13 mouse cellular contexts compared by ENCODE assay signal in genomic region chr11:120500357-120500756, GRCm38 (mm10). TPM values are rescaled to one million over a fixed set of nuclear protein-coding genes. Genes with fewer than 3 reads are reported as not detected.
DNase-seq lines count a peak whose midpoint lies in the region; ATAC-seq and TF ChIP-seq lines count a peak whose summit lies in the region.
"Had no signal": no experiment of that assay in that cellular context is flagged by ENCODE, and none has a peak within 500 bp of the region (broad histone marks: within the 10 kb centered on the region; RNA-seq: fewer than 3 reads in every experiment).

No protein-coding gene starts in this region.

- DNase-seq in urinary bladder, adult 18-20 months (ENCODE audit: low spot score in 2 of 2), result peak; percentile 82 to 90
- DNase-seq in urinary bladder, postnatal 10 days (ENCODE audit: low spot score), result no peak
- DNase-seq in lung, postnatal 0 days (ENCODE audit: low spot score), result peak; percentile 71
- DNase-seq in urinary bladder, postnatal 36 days (ENCODE audit: low spot score in 2 of 2), result peak; percentile 88 to 89
- DNase-seq in hindbrain, postnatal 0 days (ENCODE audit: low spot score), result no peak
- DNase-seq in left cerebral cortex, postnatal 14 days (ENCODE audit: low spot score in 2 of 2), result no peak
- DNase-seq in cerebellum, adult 9-11 months, result no peak
- DNase-seq: layer of hippocampus, adult 9-11 months; right cerebral cortex, postnatal 14 days had no signal

- TF ChIP-seq CTCF in lung, postnatal 0 days (IDR thresholded peaks at IDR 0.05), result no peak
- no peak for TF ChIP-seq CTCF in hindbrain, postnatal 0 days (IDR thresholded peaks at IDR 0.05; ENCODE audit: low read depth)

- peak overlapping the region; percentile 63; the same call in 1 of the 2 replicates for H3K27ac ChIP-seq in kidney, embryonic 16.5 days (ENCODE audit: low read length)
- H3K27ac ChIP-seq in lung, postnatal 0 days (ENCODE audit: low read length), result peak overlapping the region; percentile 55
- no peak overlapping the region for H3K27ac ChIP-seq in hindbrain, postnatal 0 days
- H3K27ac ChIP-seq: forebrain, embryonic 15.5 days; heart, embryonic 10.5 days; liver, embryonic 15.5 days had no signal

- no peak overlapping the region for H3K9ac ChIP-seq in kidney, embryonic 16.5 days (replicated peaks; ENCODE audit: low read length)
- H3K9ac ChIP-seq in lung, postnatal 0 days (replicated peaks; ENCODE audit: low read depth), result no peak overlapping the region
- no peak overlapping the region for H3K9ac ChIP-seq in hindbrain, postnatal 0 days (replicated peaks; ENCODE audit: low read length)
- H3K9ac ChIP-seq: forebrain, embryonic 15.5 days; liver, embryonic 15.5 days had no signal

- intact Hi-C loops in left cerebral cortex, postnatal 14 days (cut with DNase I), result no loop called here

- no peak overlapping the region for H3K4me3 ChIP-seq in kidney, embryonic 16.5 days (ENCODE audit: low read length)
- H3K4me3 ChIP-seq in lung, postnatal 0 days (ENCODE audit: low read depth, low read length), result no peak overlapping the region
- H3K4me3 ChIP-seq in hindbrain, postnatal 0 days (ENCODE audit: low read length), result no peak overlapping the region
- H3K4me3 ChIP-seq: forebrain, embryonic 15.5 days; heart, embryonic 10.5 days; liver, embryonic 15.5 days had no signal

- peaks cover 5% of the 10 kb centered on the region; the same call in 1 of the 2 replicates for H3K4me1 ChIP-seq in kidney, embryonic 16.5 days (ENCODE audit: insufficient read depth, low read length)
- no peaks in the 10 kb centered on the region for H3K4me1 ChIP-seq in lung, postnatal 0 days (ENCODE audit: insufficient read depth, low read depth, low read length)
- H3K4me1 ChIP-seq in hindbrain, postnatal 0 days (ENCODE audit: insufficient read depth, low read length), result no peaks in the 10 kb centered on the region
- H3K4me1 ChIP-seq: forebrain, embryonic 15.5 days had no signal

- no peak overlapping the region for H3K4me2 ChIP-seq in kidney, embryonic 16.5 days (replicated peaks; ENCODE audit: low read depth, low read length)
- no peak overlapping the region for H3K4me2 ChIP-seq in lung, postnatal 0 days (replicated peaks; ENCODE audit: low read depth, low read length)
- no peak overlapping the region for H3K4me2 ChIP-seq in hindbrain, postnatal 0 days (ENCODE audit: low read depth, low read length)
- H3K4me2 ChIP-seq: forebrain, embryonic 15.5 days; liver, embryonic 15.5 days had no signal

- H3K36me3 ChIP-seq in kidney, embryonic 16.5 days (ENCODE audit: insufficient read depth, low read length), result peaks cover 27% of the 10 kb centered on the region
- H3K36me3 ChIP-seq in lung, postnatal 0 days (ENCODE audit: insufficient read depth, low read length), result peaks cover 27% of the 10 kb centered on the region; the same call in 1 of the 2 replicates
- peaks cover 29% of the 10 kb centered on the region for H3K36me3 ChIP-seq in hindbrain, postnatal 0 days (ENCODE audit: insufficient read depth, low read length)

- H3K27me3 ChIP-seq in kidney, embryonic 16.5 days (ENCODE audit: insufficient read depth, low read length), result no peaks in the 10 kb centered on the region
- H3K27me3 ChIP-seq in lung, postnatal 0 days (replicated peaks; ENCODE audit: insufficient read depth, low read length), result no peaks in the 10 kb centered on the region
- no peaks in the 10 kb centered on the region for H3K27me3 ChIP-seq in hindbrain, postnatal 0 days (ENCODE audit: insufficient read depth, low read length)
- H3K27me3 ChIP-seq: forebrain, embryonic 15.5 days had no signal

- ATAC-seq in kidney, embryonic 16.5 days (ENCODE audit: low FRiP score, low TSS enrichment), result peak; percentile 88
- ATAC-seq in lung, postnatal 0 days, result peak; percentile 85
- ATAC-seq in hindbrain, postnatal 0 days, result no peak
- ATAC-seq: forebrain, embryonic 15.5 days had no signal

- H3K9me3 ChIP-seq in kidney, embryonic 16.5 days (ENCODE audit: low read length), result no peaks in the 10 kb centered on the region
- H3K9me3 ChIP-seq in lung, postnatal 0 days (ENCODE audit: low read length), result no peaks in the 10 kb centered on the region
- H3K9me3 ChIP-seq in hindbrain, postnatal 0 days (ENCODE audit: low read length), result no peaks in the 10 kb centered on the region
- H3K9me3 ChIP-seq: forebrain, embryonic 15.5 days; heart, embryonic 10.5 days; liver, embryonic 15.5 days had no signal

- WGBS in kidney, embryonic 16.5 days, result 34% methylated on average over 3 of the region's 3 CpGs
- WGBS in lung, postnatal 0 days, result 9% methylated on average over 3 of the region's 3 CpGs
- 33% methylated on average over 3 of the region's 3 CpGs for WGBS in hindbrain, postnatal 0 days

- TF ChIP-seq EP300 in lung, postnatal 0 days (IDR thresholded peaks at IDR 0.05), result no peak

RNA-seq across cellular contexts. Expression of gene Slc25a10, which starts 8.7 kb away (rescaled TPM):
- polyA plus RNA-seq in kidney, embryonic 16.5 days (2015; fragmentation: Nextera tagmentation; extraction: Ambion mirVana), result 120 and 123 TPM in 2 replicates
- polyA plus RNA-seq in lung, postnatal 0 days (2015; fragmentation: Nextera tagmentation; extraction: Ambion mirVana), result 75.4 and 83.4 TPM in 2 replicates
- 41.3 and 52.5 TPM in 2 replicates for total RNA-seq in hindbrain, postnatal 0 days (2014; rRNA removed)
- polyA plus RNA-seq in hindbrain, postnatal 0 days (2015; fragmentation: Nextera tagmentation; extraction: Ambion mirVana), result 28.0 and 28.8 TPM in 2 replicates
- total RNA-seq in left cerebral cortex, postnatal 14 days (2021), result 10 to 100 TPM; 19.2 to 22.3 TPM

RNA-seq across cellular contexts. Expression of gene Mrpl12, which starts 15.9 kb away (rescaled TPM):
- polyA plus RNA-seq in kidney, embryonic 16.5 days (2015; fragmentation: Nextera tagmentation; extraction: Ambion mirVana), result 176 and 177 TPM in 2 replicates
- polyA plus RNA-seq in lung, postnatal 0 days (2015; fragmentation: Nextera tagmentation; extraction: Ambion mirVana), result 60.6 and 67.7 TPM in 2 replicates
- total RNA-seq in hindbrain, postnatal 0 days (2014; rRNA removed), result 37.5 and 52.4 TPM in 2 replicates
- polyA plus RNA-seq in hindbrain, postnatal 0 days (2015; fragmentation: Nextera tagmentation; extraction: Ambion mirVana), result 147 and 155 TPM in 2 replicates
- 10 to 100 TPM; 74.6 to 78.2 TPM for total RNA-seq in left cerebral cortex, postnatal 14 days (2021)

RNA-seq across cellular contexts. Expression of gene Gcgr, which starts 30.1 kb away (rescaled TPM):
- polyA plus RNA-seq in kidney, embryonic 16.5 days (2015; fragmentation: Nextera tagmentation; extraction: Ambion mirVana), result 4.7 and 5.5 TPM in 2 replicates
- 0.61 and 0.76 TPM in 2 replicates for polyA plus RNA-seq in lung, postnatal 0 days (2015; fragmentation: Nextera tagmentation; extraction: Ambion mirVana)
- 0.99 and 3.1 TPM in 2 replicates for total RNA-seq in hindbrain, postnatal 0 days (2014; rRNA removed)
- 1.0 TPM in 2 replicates for polyA plus RNA-seq in hindbrain, postnatal 0 days (2015; fragmentation: Nextera tagmentation; extraction: Ambion mirVana)
- under 1 TPM; 0.17 to 0.18 TPM for total RNA-seq in left cerebral cortex, postnatal 14 days (2021)

RNA-seq across cellular contexts. Expression of gene Arl16, which starts 33.0 kb away (rescaled TPM):
- 46.5 and 50.4 TPM in 2 replicates for polyA plus RNA-seq in kidney, embryonic 16.5 days (2015; fragmentation: Nextera tagmentation; extraction: Ambion mirVana)
- polyA plus RNA-seq in lung, postnatal 0 days (2015; fragmentation: Nextera tagmentation; extraction: Ambion mirVana), result 29.8 and 33.4 TPM in 2 replicates
- total RNA-seq in hindbrain, postnatal 0 days (2014; rRNA removed), result 67.2 and 113 TPM in 2 replicates
- polyA plus RNA-seq in hindbrain, postnatal 0 days (2015; fragmentation: Nextera tagmentation; extraction: Ambion mirVana), result 71.2 and 73.0 TPM in 2 replicates
- 10 to 100 TPM; 59.5 to 60.1 TPM for total RNA-seq in left cerebral cortex, postnatal 14 days (2021)

RNA-seq across cellular contexts. Expression of gene Ccdc137, which starts 42.4 kb away (rescaled TPM):
- polyA plus RNA-seq in kidney, embryonic 16.5 days (2015; fragmentation: Nextera tagmentation; extraction: Ambion mirVana), result 40.6 and 43.9 TPM in 2 replicates
- 16.5 and 21.1 TPM in 2 replicates for polyA plus RNA-seq in lung, postnatal 0 days (2015; fragmentation: Nextera tagmentation; extraction: Ambion mirVana)
- 10.4 and 15.4 TPM in 2 replicates for total RNA-seq in hindbrain, postnatal 0 days (2014; rRNA removed)
- polyA plus RNA-seq in hindbrain, postnatal 0 days (2015; fragmentation: Nextera tagmentation; extraction: Ambion mirVana), result 17.3 and 18.7 TPM in 2 replicates
- total RNA-seq in left cerebral cortex, postnatal 14 days (2021), result 10 to 100 TPM; 23.1 TPM

Comparison
In these comparisons a context has a peak if more than half of its experiments do, and no peak if none do; other contexts are left out.
1. DNase-seq: peak in urinary bladder, adult 18-20 months (2 of 2), lung, postnatal 0 days (single experiment) and urinary bladder, postnatal 36 days (2 of 2); none in urinary bladder, postnatal 10 days (single experiment), hindbrain, postnatal 0 days (single experiment), left cerebral cortex, postnatal 14 days (0 of 2) and cerebellum, adult 9-11 months (single experiment).